Mouse (Mus musculus) intestine, embryonic 16.5 days (tissue): Measurements from ENCODE around the gene Dph1. TPM values are rescaled to one million over a fixed set of nuclear protein-coding genes. Genes with fewer than 3 reads are reported as not detected.

ENCODE experiments used
- ATAC-seq: fragments of 200-750 bp; cut with Nextera tagmentation; 2 replicates; pipeline ENCODE4 v1.8.0; 2017; ENCODE audit warnings: moderate TSS enrichment, moderate library complexity
- H3K27ac ChIP-seq: fragments of 300-500 bp; sonication (generic); 2 replicates; pipeline ENCODE4 v1.5.1; 2014; ENCODE audit warnings: mild to moderate bottlenecking, low read length
- H3K27me3 ChIP-seq: fragments of 300-500 bp; sonication (generic); replicated peaks from 2 replicates; pipeline ENCODE4 v1.6.1; 2014; ENCODE audit warnings: low read length, control low read depth, mixed read lengths; ENCODE audit not compliant: control insufficient read depth, insufficient read depth
- H3K36me3 ChIP-seq: fragments of 300-500 bp; sonication (generic); 2 replicates; pipeline ENCODE4 v1.6.1; 2014; ENCODE audit warnings: low read length, control low read depth; ENCODE audit not compliant: control insufficient read depth, insufficient read depth
- H3K4me1 ChIP-seq: fragments of 300-500 bp; sonication (generic); 2 replicates; pipeline ENCODE4 v1.6.1; 2014; ENCODE audit warnings: low read length, control low read depth, mixed read lengths; ENCODE audit not compliant: control insufficient read depth, insufficient read depth
- H3K4me2 ChIP-seq: fragments of 300-500 bp; sonication (generic); 2 replicates; pipeline ENCODE4 v1.6.1; 2014; ENCODE audit warnings: low read depth, low read length, control low read depth
- H3K4me3 ChIP-seq: fragments of 300-500 bp; sonication (generic); 2 replicates; pipeline ENCODE4 v1.5.1; 2014; ENCODE audit warnings: mild to moderate bottlenecking, low read length
- H3K9ac ChIP-seq: fragments of 300-500 bp; sonication (generic); 2 replicates; pipeline ENCODE4 v1.6.1; 2014; ENCODE audit warnings: low read depth, low read length
- H3K9me3 ChIP-seq: fragments of 300-500 bp; sonication (generic); 2 replicates; pipeline ENCODE4 v1.6.1; 2016; ENCODE audit warnings: low read length, control low read depth; ENCODE audit not compliant: control insufficient read depth
- WGBS: fragments of 180-500 bp; shearing (Covaris S2); extraction: QIAGEN DNeasy Blood & Tissue Kit; methylation state at CpG from one replicate; pipeline ENCODE4 v1.1.7; 2014; 5-methylcytosine and 5-hydroxymethylcytosine counted together
- polyA plus RNA-seq: library from polyadenylated mRNA; unstranded; fragments of >200 nt; fragmentation: Nextera tagmentation; extraction: Ambion mirVana; gene quantifications from 2 replicates; pipeline ENCODE4 v1.2.1, GENCODE M21; 2015

Gene Dph1
- polyA plus RNA-seq, 1 experiment from 2014 or later, result 22.7 TPM

DNA sequence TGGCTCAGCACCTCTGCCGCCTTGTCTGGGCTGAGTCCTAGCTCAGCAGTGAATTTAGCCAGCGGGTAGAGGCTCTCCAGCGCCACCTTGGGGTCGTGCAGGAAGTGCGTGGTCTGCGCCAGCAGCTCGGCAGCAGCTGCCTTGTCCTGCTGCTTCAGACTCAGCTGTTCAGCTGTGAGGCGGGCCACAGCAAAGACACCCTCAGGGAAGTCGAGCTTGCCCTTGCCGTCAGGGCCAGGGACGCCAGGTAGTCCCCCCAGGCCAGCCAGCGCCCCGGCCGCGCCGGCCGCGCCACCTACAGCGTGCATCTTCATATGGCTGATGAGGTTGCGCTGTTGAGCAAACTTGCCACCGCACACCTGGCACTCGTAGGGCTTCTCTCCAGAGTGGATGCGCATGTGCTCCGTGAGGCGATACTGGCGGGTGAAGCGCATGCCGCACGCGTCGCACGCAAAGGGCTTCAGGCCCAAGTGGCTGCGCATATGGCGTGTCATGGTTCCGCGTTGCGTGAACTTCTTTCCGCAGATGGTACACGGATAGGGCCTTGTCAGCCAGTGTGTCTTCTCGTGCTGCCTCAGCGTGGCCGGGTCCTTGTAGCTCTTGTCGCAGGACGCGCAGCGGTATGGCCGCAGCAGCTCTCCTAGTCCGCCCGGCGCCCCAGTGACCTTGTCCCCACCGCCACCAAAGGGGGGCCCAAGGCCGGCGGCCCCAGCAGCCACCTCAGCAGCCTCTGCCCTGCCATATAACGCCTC is 25.4 kb downstream of the Dph1 start:
- H3K9me3 ChIP-seq, result no peaks in the 10 kb centered on the region
- H3K4me3 ChIP-seq, result peak overlapping the region; percentile 77
- H3K4me1 ChIP-seq, result peaks cover 59% of the 10 kb centered on the region
- 11% methylated on average over 54 of the region's 54 CpGs for WGBS
- H3K27me3 ChIP-seq, result peaks cover 42% of the 10 kb centered on the region
- H3K27ac ChIP-seq, result peak overlapping the region; percentile 96
- H3K9ac ChIP-seq, result peak overlapping the region; percentile 77
- H3K4me2 ChIP-seq, result peak overlapping the region; percentile 97
- H3K36me3 ChIP-seq, result peaks cover 9% of the 10 kb centered on the region
- ATAC-seq, result peak; percentile 30; the same call in 1 of the 2 replicates

DNA sequence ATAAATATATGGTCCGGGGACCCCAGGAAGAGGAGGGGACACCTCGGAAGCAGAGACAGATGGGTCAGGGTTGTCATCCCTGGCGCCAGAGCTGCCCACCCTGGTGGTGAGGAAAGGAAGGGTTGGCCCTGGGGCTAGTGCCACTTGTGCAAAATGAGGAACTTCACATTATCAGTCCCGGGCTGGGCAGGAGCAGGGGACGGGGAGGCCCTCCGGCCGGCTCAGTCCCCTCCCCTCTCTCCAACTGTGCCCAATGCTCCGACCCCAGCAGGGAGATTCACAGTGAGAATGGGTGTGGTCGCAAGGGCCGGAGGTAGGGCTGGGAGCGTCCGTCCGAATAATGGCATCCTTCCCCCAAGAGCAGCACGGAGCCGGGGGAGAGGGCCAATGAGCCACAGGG is 26.3 kb downstream of the Dph1 start:
- WGBS, result 29% methylated on average over 15 of the region's 15 CpGs
- peak overlapping the region; percentile 77 for H3K4me3 ChIP-seq
- peak overlapping the region; percentile 97 for H3K4me2 ChIP-seq
- no peaks in the 10 kb centered on the region for H3K9me3 ChIP-seq
- ATAC-seq, result no peak
- peak overlapping the region; percentile 77 for H3K9ac ChIP-seq
- peaks cover 10% of the 10 kb centered on the region for H3K36me3 ChIP-seq
- peaks cover 51% of the 10 kb centered on the region for H3K4me1 ChIP-seq
- H3K27ac ChIP-seq, result peak overlapping the region; percentile 96
- H3K27me3 ChIP-seq, result peaks cover 36% of the 10 kb centered on the region

DNA sequence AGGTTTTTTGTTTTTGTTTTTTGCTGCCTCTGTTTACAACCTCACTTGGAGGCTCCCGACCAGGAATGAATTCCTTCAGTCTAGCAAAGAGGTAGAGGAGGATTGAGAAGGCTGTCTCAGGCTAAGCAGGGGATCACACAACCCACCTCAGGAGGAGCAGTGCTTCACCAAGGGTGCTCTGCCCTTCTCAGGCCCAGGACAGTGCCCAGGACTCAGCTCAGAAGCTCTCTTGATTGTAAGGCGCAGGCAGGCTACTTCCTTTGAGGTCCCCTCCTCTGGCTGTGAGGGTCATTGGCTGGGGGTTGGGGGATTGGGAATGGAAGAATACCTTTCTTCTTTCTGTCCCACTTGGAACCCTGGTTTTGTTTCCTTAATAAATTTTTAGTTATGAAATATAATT is 27.0 kb downstream of the Dph1 start:
- Histone ChIP-seq H3K36me3 (peaks cover 12% of the 10 kb centered on the region), H3K4me3 (peak overlapping the region; percentile 77; the same call in 1 of the 2 replicates), H3K4me2 (peak overlapping the region; percentile 97), H3K9ac (peak overlapping the region; percentile 77), H3K27me3 (peaks cover 30% of the 10 kb centered on the region), H3K27ac (peak overlapping the region; percentile 96), H3K4me1 (peaks cover 45% of the 10 kb centered on the region), H3K9me3 (no peaks in the 10 kb centered on the region)
- ATAC-seq, result no peak
- 69% methylated on average over 2 of the region's 2 CpGs for WGBS

- peak overlapping the region; percentile 67 for H3K27ac ChIP-seq
- peaks cover 48% of the 10 kb centered on the region for H3K4me1 ChIP-seq
- H3K4me3 ChIP-seq, result no peak overlapping the region
- H3K36me3 ChIP-seq, result peaks cover 12% of the 10 kb centered on the region
- no peak for ATAC-seq
- no peaks in the 10 kb centered on the region for H3K9me3 ChIP-seq
- 66% methylated on average over 6 of the region's 6 CpGs for WGBS
- H3K27me3 ChIP-seq, result peaks cover 26% of the 10 kb centered on the region
- peak overlapping the region; percentile 77; the same call in 1 of the 2 replicates for H3K9ac ChIP-seq
- peak overlapping the region; percentile 97 for H3K4me2 ChIP-seq
These were observed 27.7 kb downstream of the Dph1 start for GRCm38 (mm10) chr11:75163379-75163778.

DNA sequence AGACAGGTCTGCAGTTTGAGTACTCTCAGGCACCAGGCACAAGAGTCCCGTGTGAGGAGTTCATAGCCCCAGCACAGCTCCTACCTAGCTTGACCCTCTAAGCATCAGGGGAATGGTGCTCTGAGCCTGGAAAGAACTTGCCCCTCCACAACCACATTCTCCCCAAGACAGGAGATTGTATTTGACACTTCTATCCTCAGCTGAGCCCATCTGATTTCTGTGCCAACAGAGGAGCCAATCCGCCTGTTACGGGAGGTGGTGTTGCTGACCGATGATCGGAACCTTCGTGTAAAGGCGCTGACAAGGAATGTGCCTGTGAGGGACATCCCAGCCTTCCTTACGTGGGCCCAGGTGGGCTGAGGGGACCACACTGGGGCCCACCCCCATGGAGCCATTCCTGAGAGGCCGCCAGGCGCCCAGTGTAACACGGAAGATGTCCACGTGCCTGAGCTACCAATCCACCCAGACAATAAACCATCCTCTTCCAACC is 28.4 kb downstream of the Dph1 start:
- Histone ChIP-seq H3K36me3 (peaks cover 12% of the 10 kb centered on the region), H3K4me3 (no peak overlapping the region), H3K27me3 (peaks cover 19% of the 10 kb centered on the region), H3K9ac (peak overlapping the region; percentile 37), H3K27ac (peak overlapping the region; percentile 67), H3K4me1 (peaks cover 52% of the 10 kb centered on the region), H3K9me3 (no peaks in the 10 kb centered on the region), H3K4me2 (no peak overlapping the region)
- ATAC-seq, result no peak
- 80% methylated on average over 12 of the region's 12 CpGs for WGBS

DNA sequence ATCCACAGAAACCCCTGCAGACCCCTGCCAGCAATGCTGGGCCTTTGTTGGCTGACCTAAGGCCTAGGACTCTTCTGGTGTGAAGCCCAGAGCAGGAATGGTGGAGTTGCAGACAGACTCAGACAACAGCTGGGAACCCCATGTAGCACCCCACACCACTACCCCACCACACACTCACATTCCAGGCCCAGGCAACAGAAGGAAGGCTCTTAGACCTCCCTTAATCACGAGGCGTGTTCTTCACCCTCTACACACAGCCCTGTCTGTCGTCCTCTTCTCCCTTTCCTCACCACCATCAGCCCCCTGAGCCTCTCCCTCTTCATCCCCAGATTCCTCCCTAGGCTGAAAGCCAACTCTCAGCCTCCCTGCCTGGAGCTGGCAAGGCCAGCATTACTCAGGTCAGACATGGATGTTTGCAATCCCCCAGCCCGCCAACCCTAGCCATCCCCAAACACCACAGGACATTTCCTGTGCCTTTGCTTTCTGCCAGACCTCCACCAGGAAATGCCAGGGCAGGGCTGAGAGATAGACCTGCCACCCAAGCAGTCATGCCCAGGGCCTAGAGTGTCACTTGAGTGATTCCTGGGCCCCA is 29.5 kb downstream of the Dph1 start:
- WGBS, result 55% methylated on average over 4 of the region's 4 CpGs
- H3K9ac ChIP-seq, result 0 out of 2 replicates have a peak overlapping the region, but pooled peaks have one; percentile 36
- peaks cover 12% of the 10 kb centered on the region for H3K36me3 ChIP-seq
- peak overlapping the region; percentile 67 for H3K27ac ChIP-seq
- peaks cover 56% of the 10 kb centered on the region for H3K4me1 ChIP-seq
- peaks cover 8% of the 10 kb centered on the region for H3K27me3 ChIP-seq
- H3K9me3 ChIP-seq, result no peaks in the 10 kb centered on the region
- H3K4me3 ChIP-seq, result no peak overlapping the region
- no peak for ATAC-seq
- no peak overlapping the region for H3K4me2 ChIP-seq

DNA sequence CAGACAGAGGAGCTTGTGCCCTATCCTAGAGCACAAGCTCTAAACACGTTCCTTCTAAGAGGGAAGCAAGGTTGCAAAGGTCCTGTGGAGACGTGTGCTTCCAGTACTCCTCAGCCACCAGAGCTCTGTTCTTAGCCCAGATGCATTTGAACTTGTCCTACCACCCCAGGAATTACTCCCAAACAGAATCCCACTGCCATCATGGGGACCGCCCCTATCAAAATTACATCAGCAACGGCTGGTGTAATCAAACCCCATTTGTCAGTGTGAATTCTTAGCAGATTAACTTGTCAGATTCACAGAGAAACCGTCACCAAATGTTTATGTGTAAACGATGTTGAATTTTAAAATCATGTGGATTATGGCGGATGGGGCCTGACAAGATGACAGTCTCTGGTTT is 30.1 kb downstream of the Dph1 start:
- Histone ChIP-seq H3K36me3 (peaks cover 12% of the 10 kb centered on the region), H3K4me3 (no peak overlapping the region), H3K27ac (peak overlapping the region; percentile 67), H3K9ac (no peak overlapping the region), H3K9me3 (no peaks in the 10 kb centered on the region), H3K4me2 (no peak overlapping the region), H3K4me1 (peaks cover 56% of the 10 kb centered on the region), H3K27me3 (peaks cover 4% of the 10 kb centered on the region)
- 59% methylated on average over 7 of the region's 7 CpGs for WGBS
- ATAC-seq, result no peak

DNA sequence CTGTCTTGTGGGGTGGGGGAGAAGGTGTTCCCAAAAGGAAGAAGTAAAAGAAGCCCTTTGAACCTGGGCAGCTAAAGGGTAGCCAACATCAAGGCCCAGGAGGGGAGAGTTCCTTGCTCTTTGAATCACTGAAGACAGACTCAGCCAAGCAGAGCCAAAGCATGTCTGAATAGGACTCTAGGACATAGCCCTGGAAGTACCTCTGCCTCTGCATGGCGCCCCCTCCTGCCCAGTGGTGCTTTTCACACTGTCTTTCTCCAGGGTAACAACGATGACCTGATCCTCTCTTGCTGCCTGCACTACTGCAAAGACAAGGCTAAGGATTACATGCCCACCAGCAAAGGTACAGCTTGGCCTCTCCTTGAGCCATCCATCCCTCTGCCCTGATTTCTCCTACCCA is 31.5 kb downstream of the Dph1 start:
- H3K4me3 ChIP-seq, result no peak overlapping the region
- 56% methylated on average over 2 of the region's 2 CpGs for WGBS
- H3K27me3 ChIP-seq, result 0 out of 2 replicates have a peak, but pooled peaks cover under 1% of the 10 kb centered on the region
- peaks cover 49% of the 10 kb centered on the region for H3K4me1 ChIP-seq
- H3K4me2 ChIP-seq, result no peak overlapping the region
- H3K9ac ChIP-seq, result no peak overlapping the region
- no peaks in the 10 kb centered on the region for H3K9me3 ChIP-seq
- 0 out of 2 replicates have a peak overlapping the region, but pooled peaks have one; percentile 35 for H3K27ac ChIP-seq
- ATAC-seq, result no peak
- H3K36me3 ChIP-seq, result peaks cover 9% of the 10 kb centered on the region

DNA sequence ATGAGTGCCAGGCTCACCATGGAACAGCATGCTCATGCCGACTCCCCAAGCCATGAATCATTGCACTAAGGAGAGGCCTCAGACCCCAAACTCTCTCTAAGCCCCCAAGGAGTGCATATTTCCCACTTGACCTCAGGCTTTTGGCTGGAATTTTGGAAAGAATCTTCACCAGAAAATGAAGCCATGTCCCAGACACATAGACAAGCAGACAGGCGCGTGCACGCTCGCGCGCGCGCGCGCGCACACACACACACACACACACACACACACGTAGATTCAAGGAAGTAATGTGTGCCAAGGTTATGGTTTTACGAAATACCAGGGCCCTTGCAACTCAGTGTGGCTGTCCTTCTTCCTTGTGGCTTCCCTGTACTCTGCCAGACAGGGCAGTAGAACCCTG is 32.6 kb downstream of the Dph1 start:
- WGBS, result 81% methylated on average over 14 of the region's 14 CpGs
- no peak overlapping the region for H3K9ac ChIP-seq
- no peaks in the 10 kb centered on the region for H3K27me3 ChIP-seq
- 0 out of 2 replicates have a peak overlapping the region, but pooled peaks have one; percentile 10 for H3K27ac ChIP-seq
- no peaks in the 10 kb centered on the region for H3K9me3 ChIP-seq
- H3K4me2 ChIP-seq, result no peak overlapping the region
- no peak overlapping the region for H3K4me3 ChIP-seq
- no peak for ATAC-seq
- peaks cover 7% of the 10 kb centered on the region for H3K36me3 ChIP-seq
- H3K4me1 ChIP-seq, result peaks cover 45% of the 10 kb centered on the region
